Mouse (Mus musculus) spleen, adult 2 months (tissue): ENCODE data around the gene Wdr93.

Experiments used
- CTCF ChIP-seq: fragments of 200-500 bp; IDR thresholded peaks from 2 replicates; pipeline ENCODE4 v1.5.1; 2011; ENCODE audit warnings: mild to moderate bottlenecking, inconsistent platforms; ENCODE audit not compliant: insufficient read depth, insufficient read length, insufficient replicate concordance; ENCODE audit errors: extremely low read depth
- POLR2A ChIP-seq: fragments of 200-500 bp; IDR thresholded peaks from 2 replicates; pipeline ENCODE4 v1.6.1; 2011; ENCODE audit warnings: low read depth, low read length, inconsistent platforms

DNA sequence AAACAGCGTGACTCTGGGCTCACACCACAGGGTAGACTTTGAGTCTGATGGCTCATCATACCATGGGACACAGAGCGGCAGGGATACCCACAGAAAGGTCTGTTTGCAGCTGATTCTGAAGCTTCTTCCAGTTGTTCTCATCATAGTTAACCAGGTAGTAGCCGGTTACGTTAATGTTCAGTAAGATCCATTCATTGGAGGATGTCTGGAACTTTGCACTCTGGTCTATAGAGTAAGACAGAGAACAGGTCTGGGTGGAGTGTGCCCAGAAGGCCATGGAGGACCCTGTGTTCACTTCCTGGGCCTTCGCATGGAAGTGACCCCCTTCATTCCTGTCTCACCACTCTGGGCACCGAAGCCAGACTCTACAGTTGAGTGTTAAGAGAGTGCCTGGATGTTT lies 92.2 kb downstream of the Wdr93 start:
- TF ChIP-seq CTCF, result no peak
- TF ChIP-seq POLR2A, result no peak
